Mouse (Mus musculus): Measurements from ENCODE around the gene Cfap100. TPM values are rescaled to one million over a fixed set of nuclear protein-coding genes. Genes with fewer than 3 reads are reported as not detected.

Gene Cfap100
- polyA plus RNA-seq, 1 experiment from 2014 or later = 0.08 TPM

DNA sequence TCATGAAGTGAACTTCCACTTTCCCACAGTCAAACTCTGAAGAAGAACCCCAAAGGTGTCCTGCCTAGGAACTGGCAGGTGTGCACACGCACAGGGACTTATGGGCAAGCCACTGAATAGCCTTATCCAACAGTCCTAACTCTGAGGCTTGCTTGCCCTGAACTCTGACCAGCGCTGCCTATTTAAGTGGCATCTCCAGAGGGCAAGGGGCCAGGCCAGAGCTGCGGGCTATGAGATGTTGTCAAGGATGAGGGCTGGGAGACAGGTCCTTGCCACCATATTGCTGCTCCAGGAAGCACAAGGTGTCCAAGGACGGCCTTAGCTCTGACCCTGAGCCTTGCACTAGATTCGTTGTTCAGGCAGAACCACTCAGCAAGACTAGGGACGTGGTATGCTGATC is 40.4 kb upstream of the Cfap100 start:
- WGBS = 89% methylated on average over 6 of the region's 6 CpGs
- H3K9me3 ChIP-seq (replicated peaks) = no peaks in the 10 kb centered on the region
- no peak overlapping the region for H3K4me2 ChIP-seq
- H3K9ac ChIP-seq = no peak overlapping the region
- H3K36me3 ChIP-seq = peaks cover 10% of the 10 kb centered on the region
- peaks cover 19% of the 10 kb centered on the region for H3K4me1 ChIP-seq (replicated peaks)
- no peak overlapping the region for H3K4me3 ChIP-seq
- no peak for ATAC-seq (ENCODE audit: insufficient number of reproducible peaks, low FRiP score)
- no peak overlapping the region for H3K27ac ChIP-seq (ENCODE audit: poor library complexity, severe bottlenecking)
- H3K27me3 ChIP-seq (replicated peaks) = peaks cover 7% of the 10 kb centered on the region; the same call in 1 of the 2 replicates

DNA sequence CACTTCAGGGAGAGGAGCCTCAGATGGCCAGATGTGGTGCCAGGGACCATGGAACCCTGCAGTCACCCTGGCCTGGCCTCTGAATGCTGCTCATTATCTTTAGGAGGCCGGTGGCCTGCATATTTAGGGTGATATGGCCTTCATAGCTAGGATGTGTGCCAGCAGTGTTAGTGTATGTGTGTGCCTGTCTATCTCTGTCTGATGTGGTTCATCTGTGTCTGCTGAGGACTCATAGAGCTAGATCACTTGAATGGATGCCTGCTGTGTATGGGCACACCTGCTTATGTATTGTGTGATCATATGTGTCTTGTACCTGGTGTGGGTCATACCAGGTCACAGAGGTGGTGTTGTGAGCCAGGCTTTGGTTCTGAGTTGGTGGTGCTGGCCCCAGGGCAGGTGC is 39.6 kb upstream of the Cfap100 start:
- Histone ChIP-seq H3K4me1 (replicated peaks) (peaks cover 24% of the 10 kb centered on the region), H3K4me3 (no peak overlapping the region), H3K27ac (ENCODE audit: poor library complexity, severe bottlenecking) (no peak overlapping the region), H3K4me2 (no peak overlapping the region), H3K36me3 (peaks cover 10% of the 10 kb centered on the region), H3K9ac (no peak overlapping the region), H3K9me3 (replicated peaks) (no peaks in the 10 kb centered on the region), H3K27me3 (replicated peaks) (peaks cover 7% of the 10 kb centered on the region; the same call in 1 of the 2 replicates)
- WGBS = 50% methylated on average over 1 of the region's 1 CpGs
- no peak for ATAC-seq (ENCODE audit: insufficient number of reproducible peaks, low FRiP score)

DNA sequence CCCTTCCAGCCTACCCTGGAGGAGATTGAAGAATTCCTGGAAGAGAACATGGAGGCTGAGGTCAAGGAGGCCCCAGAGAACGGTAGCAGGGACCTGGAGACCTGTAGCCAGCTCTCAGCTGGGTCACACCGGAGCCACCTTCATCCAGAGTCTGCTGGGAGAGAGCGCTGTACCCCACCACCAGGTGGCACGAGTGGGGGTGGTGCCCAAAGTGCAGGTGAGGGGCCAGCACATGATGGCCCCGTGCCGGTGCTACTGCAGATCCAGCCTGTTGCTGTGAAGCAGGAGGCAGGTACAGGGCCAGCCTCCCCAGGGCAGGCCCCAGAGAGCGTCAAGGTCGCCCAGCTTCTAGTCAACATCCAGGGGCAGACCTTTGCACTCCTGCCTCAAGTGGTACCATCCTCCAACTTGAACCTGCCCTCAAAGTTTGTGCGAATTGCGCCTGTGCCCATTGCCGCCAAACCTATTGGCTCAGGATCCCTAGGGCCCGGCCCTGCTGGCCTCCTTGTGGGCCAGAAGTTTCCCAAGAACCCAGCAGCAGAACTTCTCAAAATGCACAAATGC is 38.3 kb upstream of the Cfap100 start:
- 86% methylated on average over 12 of the region's 12 CpGs for WGBS
- Histone ChIP-seq H3K4me1 (replicated peaks) (peaks cover 31% of the 10 kb centered on the region), H3K9ac (no peak overlapping the region), H3K4me2 (no peak overlapping the region), H3K36me3 (peaks cover 10% of the 10 kb centered on the region), H3K27ac (ENCODE audit: poor library complexity, severe bottlenecking) (no peak overlapping the region), H3K27me3 (replicated peaks) (peaks cover 11% of the 10 kb centered on the region), H3K9me3 (replicated peaks) (no peaks in the 10 kb centered on the region), H3K4me3 (no peak overlapping the region)
- no peak for ATAC-seq (ENCODE audit: insufficient number of reproducible peaks, low FRiP score)

DNA sequence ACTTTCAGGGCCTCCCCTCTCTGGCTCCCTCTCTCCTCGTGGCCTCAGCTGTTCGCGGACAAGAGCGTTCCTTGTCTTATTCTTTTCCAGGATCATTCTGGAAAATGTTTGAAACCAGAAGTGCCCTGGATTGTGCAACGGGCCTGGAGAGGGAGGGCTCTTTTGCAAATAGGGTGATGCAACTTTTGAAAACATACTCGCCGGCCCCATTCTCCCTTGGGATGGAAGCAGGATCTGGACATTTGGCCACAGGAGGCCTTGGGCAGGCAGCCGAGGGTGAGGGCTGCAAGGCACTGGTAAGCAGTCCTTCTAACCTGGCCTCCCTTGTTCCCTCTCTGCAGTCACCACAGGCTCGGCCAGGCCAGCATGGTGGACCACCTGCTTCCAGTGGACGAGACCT is 37.5 kb upstream of the Cfap100 start:
- 76% methylated on average over 10 of the region's 10 CpGs for WGBS
- Histone ChIP-seq H3K27me3 (replicated peaks) (peaks cover 19% of the 10 kb centered on the region), H3K4me1 (replicated peaks) (peaks cover 26% of the 10 kb centered on the region), H3K9me3 (replicated peaks) (no peaks in the 10 kb centered on the region), H3K9ac (no peak overlapping the region), H3K4me2 (no peak overlapping the region), H3K4me3 (no peak overlapping the region), H3K36me3 (peaks cover 10% of the 10 kb centered on the region), H3K27ac (ENCODE audit: poor library complexity, severe bottlenecking) (no peak overlapping the region)
- no peak for ATAC-seq (ENCODE audit: insufficient number of reproducible peaks, low FRiP score)

DNA sequence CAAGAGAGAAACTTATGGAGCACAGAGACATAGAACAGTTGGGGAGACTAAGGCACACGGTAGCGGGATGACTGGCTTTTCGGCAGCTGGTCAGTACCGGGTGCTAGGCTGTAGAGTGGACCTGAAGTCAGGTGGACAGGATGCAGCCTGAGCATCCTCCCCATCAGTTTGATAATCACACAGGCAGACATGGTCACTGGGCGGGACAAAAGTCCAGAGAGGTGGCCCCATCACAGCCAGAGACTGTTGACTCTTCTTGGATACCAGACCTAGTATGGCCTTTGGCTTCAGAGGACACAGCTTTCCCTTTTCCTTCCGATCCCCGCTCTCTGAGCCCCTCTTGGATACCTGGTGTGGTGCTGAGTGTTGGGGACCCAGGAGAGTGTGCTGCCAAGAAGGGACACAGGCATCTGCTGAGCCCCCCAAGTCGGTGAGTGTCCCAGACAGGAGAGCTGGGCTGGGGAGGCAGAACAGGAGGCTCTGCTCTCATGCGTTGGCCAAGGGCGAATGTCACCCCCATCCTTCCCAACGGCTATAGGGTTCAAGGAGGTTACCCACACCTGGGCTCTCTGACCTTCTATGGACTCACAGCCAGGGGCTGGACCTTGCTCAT is 36.5 kb upstream of the Cfap100 start:
- Histone ChIP-seq H3K36me3 (peaks cover 10% of the 10 kb centered on the region), H3K4me2 (no peak overlapping the region), H3K9ac (no peak overlapping the region), H3K4me1 (replicated peaks) (peaks cover 20% of the 10 kb centered on the region), H3K9me3 (replicated peaks) (no peaks in the 10 kb centered on the region), H3K27me3 (replicated peaks) (peaks cover 29% of the 10 kb centered on the region), H3K4me3 (no peak overlapping the region), H3K27ac (ENCODE audit: poor library complexity, severe bottlenecking) (no peak overlapping the region)
- 88% methylated on average over 11 of the region's 11 CpGs for WGBS
- no peak for ATAC-seq (ENCODE audit: insufficient number of reproducible peaks, low FRiP score)

DNA sequence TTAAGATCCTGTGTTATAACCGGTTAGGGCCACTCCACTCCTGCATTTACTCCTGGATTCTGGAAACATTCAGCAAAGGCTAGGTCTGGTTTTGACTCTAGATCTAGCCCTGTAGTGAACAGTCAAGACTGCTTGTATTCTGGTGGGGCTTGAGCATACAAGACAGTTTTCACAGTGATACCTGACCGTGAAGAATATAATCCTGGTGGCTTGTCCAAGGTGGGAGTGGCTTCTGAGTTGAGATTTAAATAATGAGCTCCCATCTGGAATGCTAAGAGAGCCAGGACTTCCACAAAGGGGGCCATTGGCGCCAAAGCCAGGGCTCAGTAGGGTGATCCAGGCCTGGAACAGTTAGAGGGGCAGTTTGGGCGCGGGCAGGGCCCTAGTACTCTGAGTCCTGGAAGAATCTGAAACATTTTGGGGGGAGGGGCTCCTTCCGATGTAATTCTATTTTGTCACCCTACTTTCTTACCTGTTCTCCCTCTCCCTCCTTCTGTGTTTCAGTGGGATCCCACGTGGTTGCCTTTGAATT is 35.4 kb upstream of the Cfap100 start:
- no peak for ATAC-seq (ENCODE audit: insufficient number of reproducible peaks, low FRiP score)
- 26% methylated on average over 7 of the region's 7 CpGs for WGBS
- Histone ChIP-seq H3K4me3 (peak overlapping the region; percentile 76), H3K4me2 (peak overlapping the region; percentile 99), H3K4me1 (replicated peaks) (peaks cover 20% of the 10 kb centered on the region), H3K9me3 (replicated peaks) (no peaks in the 10 kb centered on the region), H3K9ac (peak overlapping the region; percentile 82), H3K36me3 (peaks cover 10% of the 10 kb centered on the region), H3K27me3 (replicated peaks) (peaks cover 37% of the 10 kb centered on the region), H3K27ac (ENCODE audit: poor library complexity, severe bottlenecking) (peak overlapping the region; percentile 71)

DNA sequence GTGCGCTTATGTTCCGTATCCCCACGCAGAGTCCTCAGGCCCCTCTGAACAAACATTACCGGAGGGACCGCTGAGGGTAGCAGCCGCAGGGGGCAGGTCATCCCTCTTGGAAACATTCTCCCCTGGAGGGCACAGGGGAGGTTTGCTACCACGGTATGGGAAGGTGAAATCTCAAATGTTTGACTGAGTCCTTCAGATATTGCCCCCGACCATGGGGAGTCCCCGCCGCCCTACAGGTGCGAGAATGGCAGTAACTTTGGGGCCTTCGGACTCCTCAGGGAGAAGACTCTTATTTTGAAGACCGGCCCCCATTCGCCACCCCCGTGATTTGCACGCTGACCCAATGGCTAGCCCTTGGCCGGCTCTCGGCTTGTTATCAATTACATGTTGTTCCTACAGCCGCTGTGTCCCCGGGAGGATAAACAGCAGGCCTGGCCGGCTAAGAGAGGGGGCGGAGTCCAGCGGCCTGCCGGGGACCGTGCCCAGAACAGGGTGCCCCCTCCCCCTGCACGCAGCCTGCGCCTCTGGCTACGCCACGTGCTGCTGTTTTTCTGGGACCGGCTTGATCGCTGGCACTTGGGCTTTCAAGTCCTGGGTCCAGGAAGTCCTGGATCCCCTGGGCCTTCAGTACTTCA is 34.7 kb upstream of the Cfap100 start:
- Histone ChIP-seq H3K4me2 (peak overlapping the region; percentile 99), H3K27ac (ENCODE audit: poor library complexity, severe bottlenecking) (peak overlapping the region; percentile 77), H3K9ac (peak overlapping the region; percentile 82), H3K27me3 (replicated peaks) (peaks cover 37% of the 10 kb centered on the region), H3K36me3 (peaks cover 10% of the 10 kb centered on the region), H3K4me1 (replicated peaks) (peaks cover 20% of the 10 kb centered on the region), H3K4me3 (peak overlapping the region; percentile 76), H3K9me3 (replicated peaks) (no peaks in the 10 kb centered on the region)
- ATAC-seq (ENCODE audit: insufficient number of reproducible peaks, low FRiP score) = peak; percentile 85
- under 1% methylated on average over 31 of the region's 31 CpGs for WGBS

DNA sequence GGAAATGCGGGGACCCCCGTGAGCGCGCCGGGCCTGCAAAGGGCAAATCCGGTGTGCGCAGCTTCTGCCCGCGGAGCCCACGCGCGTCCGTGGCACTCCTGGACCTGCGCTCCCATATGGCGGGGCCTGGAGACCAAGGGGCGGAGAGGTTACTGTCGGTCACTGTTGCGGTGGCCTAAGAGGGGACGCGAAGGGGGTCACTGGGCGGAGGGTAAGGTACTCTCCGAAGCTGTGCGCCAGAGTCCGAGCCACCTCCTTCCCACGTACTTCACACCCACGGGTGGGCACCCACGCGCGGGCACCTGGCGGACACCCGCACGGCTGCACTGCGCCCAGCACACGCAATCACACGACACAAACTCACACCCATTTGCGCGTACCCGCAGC is 34.2 kb upstream of the Cfap100 start:
- Histone ChIP-seq H3K27me3 (replicated peaks) (peaks cover 37% of the 10 kb centered on the region), H3K9me3 (replicated peaks) (no peaks in the 10 kb centered on the region), H3K36me3 (peaks cover 10% of the 10 kb centered on the region), H3K27ac (ENCODE audit: poor library complexity, severe bottlenecking) (peak overlapping the region; percentile 77), H3K4me1 (replicated peaks) (peaks cover 20% of the 10 kb centered on the region), H3K4me2 (peak overlapping the region; percentile 99), H3K9ac (peak overlapping the region; percentile 82), H3K4me3 (peak overlapping the region; percentile 76)
- under 1% methylated on average over 38 of the region's 38 CpGs for WGBS
- peak; percentile 49 for ATAC-seq (ENCODE audit: insufficient number of reproducible peaks, low FRiP score)

DNA sequence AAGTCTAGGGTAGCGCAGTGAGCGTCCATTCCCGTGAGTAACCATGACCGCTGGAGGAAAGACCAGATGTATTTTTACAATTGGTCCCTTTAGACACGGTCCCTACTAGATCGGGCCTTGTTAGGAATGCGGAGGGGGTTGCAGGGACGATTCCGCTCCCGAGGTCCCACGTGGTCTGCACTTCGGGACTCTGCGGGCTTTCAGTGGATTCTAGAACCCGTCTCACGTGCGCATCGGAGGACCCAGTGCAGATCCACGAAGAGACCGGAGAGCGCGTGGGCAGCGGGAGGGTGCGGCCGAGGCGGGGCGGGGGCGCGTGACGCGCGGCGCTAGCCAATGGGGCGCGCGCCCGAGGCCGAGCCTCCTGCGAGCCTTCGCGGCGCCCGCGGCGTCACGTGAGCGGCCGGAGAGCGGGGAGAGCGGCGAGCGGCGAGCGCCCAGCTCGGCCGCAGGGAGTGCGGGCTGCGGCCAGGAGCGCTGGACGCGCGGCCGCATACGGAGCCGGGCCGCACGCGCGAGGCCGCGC is 33.6 kb upstream of the Cfap100 start, which contains the start of gene Klf15:
Gene Klf15, plus strand, starts transcription at position 396 of the 526 bp plus-strand sequence.
- WGBS = 3% methylated on average over 70 of the region's 70 CpGs
- peak; percentile 67 for ATAC-seq (ENCODE audit: insufficient number of reproducible peaks, low FRiP score)

DNA sequence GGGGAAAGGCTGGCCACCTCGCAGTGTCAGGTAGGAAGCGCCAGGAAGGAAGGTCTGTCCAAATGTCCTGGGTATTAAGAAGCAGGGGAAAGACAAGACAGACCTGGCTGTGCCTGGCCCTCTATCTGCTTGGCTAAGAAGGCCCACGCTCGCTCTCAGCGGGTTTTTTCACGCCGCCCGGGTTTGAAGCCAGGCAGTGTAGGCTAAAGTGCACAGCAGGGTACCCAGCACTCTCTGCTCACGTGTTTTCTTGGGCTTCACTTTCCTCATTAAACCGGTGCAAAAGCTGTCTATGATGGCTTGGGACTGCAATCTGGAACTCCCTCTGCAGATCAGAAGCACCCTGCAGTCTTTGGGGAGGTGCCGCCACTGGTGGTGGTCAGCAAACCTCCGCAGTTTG is 33.2 kb upstream of the Cfap100 start:
- Histone ChIP-seq H3K9me3 (replicated peaks) (no peaks in the 10 kb centered on the region), H3K9ac (peak overlapping the region; percentile 82), H3K4me3 (peak overlapping the region; percentile 76), H3K27ac (ENCODE audit: poor library complexity, severe bottlenecking) (no peak overlapping the region), H3K27me3 (replicated peaks) (peaks cover 37% of the 10 kb centered on the region), H3K36me3 (peaks cover under 1% of the 10 kb centered on the region; the same call in 1 of the 2 replicates), H3K4me1 (replicated peaks) (peaks cover 20% of the 10 kb centered on the region), H3K4me2 (peak overlapping the region; percentile 99)
- 15% methylated on average over 12 of the region's 12 CpGs for WGBS
- no peak for ATAC-seq (ENCODE audit: insufficient number of reproducible peaks, low FRiP score)

More for the DNA sequence above, 33.6 kb upstream of the Cfap100 start, which contains the start of gene Klf15:
- H3K27me3 ChIP-seq (replicated peaks) = peaks cover 37% of the 10 kb centered on the region
- H3K9me3 ChIP-seq (replicated peaks) = no peaks in the 10 kb centered on the region
- peak within 1 kb of the TSS; percentile 99 for H3K4me2 ChIP-seq
- H3K27ac ChIP-seq (ENCODE audit: poor library complexity, severe bottlenecking) = peak within 1 kb of the TSS; percentile 77
- peak within 1 kb of the TSS; percentile 76 for H3K4me3 ChIP-seq
- H3K9ac ChIP-seq = peak within 1 kb of the TSS; percentile 82
- peaks cover 20% of the 10 kb centered on the region for H3K4me1 ChIP-seq (replicated peaks)
- peaks cover 5% of the 10 kb centered on the region for H3K36me3 ChIP-seq

DNA sequence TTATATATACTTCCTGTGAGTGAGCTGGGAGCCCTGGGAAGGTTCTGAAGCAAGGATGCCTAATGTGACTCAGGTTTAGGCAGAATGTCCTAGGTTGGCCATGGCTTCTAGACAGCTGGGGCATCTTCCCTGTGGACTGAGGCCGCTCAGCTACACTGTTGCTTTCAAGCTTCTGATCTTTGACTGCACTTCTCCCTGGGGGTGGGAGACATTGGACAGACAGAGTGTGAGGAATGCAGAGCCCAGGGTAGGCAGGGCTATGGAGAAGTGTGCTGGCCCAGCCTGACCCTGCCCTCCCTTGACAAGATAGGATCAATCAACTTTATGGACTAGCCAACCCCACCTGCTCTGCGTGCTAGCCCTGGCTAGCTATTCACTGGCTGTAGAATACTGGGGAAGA is 32.6 kb upstream of the Cfap100 start:
- Histone ChIP-seq H3K36me3 (no peaks in the 10 kb centered on the region), H3K27ac (ENCODE audit: poor library complexity, severe bottlenecking) (no peak overlapping the region), H3K4me2 (no peak overlapping the region), H3K9ac (no peak overlapping the region), H3K4me1 (replicated peaks) (peaks cover 20% of the 10 kb centered on the region), H3K9me3 (replicated peaks) (no peaks in the 10 kb centered on the region), H3K4me3 (no peak overlapping the region), H3K27me3 (replicated peaks) (peaks cover 37% of the 10 kb centered on the region)
- WGBS = 57% methylated on average over 2 of the region's 2 CpGs
- ATAC-seq (ENCODE audit: insufficient number of reproducible peaks, low FRiP score) = no peak

Data from heart, embryonic 12.5 days (tissue).